Mouse (Mus musculus) stomach, postnatal 0 days (tissue): ENCODE measurements at regions not wholly inside any gene's neighbourhood (a gene's known extent, or its start where the extent isn't known, plus 50 kb on each side); places are given as distances from the start of the nearest gene placed in this dataset.

Source experiments
- CTCF ChIP-seq: IDR thresholded peaks from 2 replicates; pipeline ENCODE4 v1.5.1; 2016; ENCODE audit warnings: antibody characterized with exemption, low read depth, mild to moderate bottlenecking, moderate library complexity
- EP300 ChIP-seq: optimal IDR thresholded peaks from 2 replicates; pipeline ENCODE3; 2016; ENCODE audit warnings: antibody characterized with exemption

DNA sequence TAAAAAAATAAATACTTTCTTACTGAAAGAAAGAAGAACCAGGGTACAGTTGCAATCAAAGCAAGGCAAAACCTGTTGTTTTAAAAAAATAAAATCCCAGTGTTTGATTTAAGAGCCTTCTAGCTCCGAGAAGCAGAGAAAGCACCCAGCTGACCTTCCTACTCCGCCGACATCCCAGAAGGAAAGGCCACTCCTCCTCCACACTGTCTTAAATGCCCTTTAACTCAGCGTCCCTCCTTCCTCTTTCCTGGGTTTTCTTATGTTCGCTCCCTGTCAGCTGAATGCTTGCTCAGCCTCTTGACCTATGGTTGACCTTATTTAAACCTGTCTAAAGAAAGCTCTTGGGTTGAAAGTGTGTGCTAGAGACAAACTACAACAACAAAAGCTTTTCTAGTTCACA, 79.1 kb downstream of the Sptssa start:
- no peak for TF ChIP-seq CTCF
- no peak for TF ChIP-seq EP300
